In genomic region chr5:108386449-108386848, GRCm38 (mm10) we compare ENCODE assay signal across 35 mouse cellular contexts. TPM values are rescaled to one million over a fixed set of nuclear protein-coding genes. Genes with fewer than 3 reads are reported as not detected.
DNase-seq lines count a peak whose midpoint lies in the region; TF ChIP-seq lines count a peak whose summit lies in the region.
"Had no signal": no experiment of that assay in that cellular context is flagged by ENCODE, and none has a peak within 500 bp of the region (broad histone marks: within the 10 kb centered on the region; RNA-seq: fewer than 3 reads in every experiment).

No protein-coding gene starts in this region.

- H3K4me1 ChIP-seq in cortical plate, adult 2 months (ENCODE audit: control insufficient read depth, insufficient read depth, low read length), result peaks cover 13% of the 10 kb centered on the region
- H3K4me1 ChIP-seq: forebrain, embryonic 10.5 days; heart, embryonic 10.5 days; heart, embryonic 13.5 days had no signal

- intact Hi-C loops in left cerebral cortex, postnatal 36 days (cut with DNase I), result no loop called here

- H3K4me3 ChIP-seq in layer of hippocampus, adult 2 months, result no peak overlapping the region
- H3K4me3 ChIP-seq in cortical plate, adult 2 months (ENCODE audit: insufficient read depth, low read length), result no peak overlapping the region
- H3K4me3 ChIP-seq: forebrain, embryonic 10.5 days; heart, adult 2 months; heart, embryonic 10.5 days; heart, embryonic 13.5 days had no signal

- TF ChIP-seq CTCF in layer of hippocampus, adult 2 months (conservative IDR thresholded peaks at IDR 0.05), result no peak
- TF ChIP-seq CTCF in cortical plate, adult 2 months (IDR thresholded peaks at IDR 0.05; ENCODE audit: extremely low read depth, insufficient read depth, low read length), result no peak

- no peak for TF ChIP-seq POLR2A in cortical plate, adult 2 months (IDR thresholded peaks at IDR 0.05; ENCODE audit: extremely low read depth, insufficient read depth, low read length)

- no peak for DNase-seq in layer of hippocampus, adult 2 months (ENCODE audit: low spot score in 2 of 2)
- no peak for DNase-seq in layer of hippocampus, postnatal 14 days (ENCODE audit: low spot score in 2 of 2)
- peak; percentile 29 to 30 for DNase-seq in left cerebral cortex, postnatal 36 days (ENCODE audit: low spot score in 2 of 2)
- no peak for DNase-seq in left cerebral cortex, adult 11 months (ENCODE audit: low spot score)
- no peak for DNase-seq in adrenal gland, postnatal 14 days
- DNase-seq: adrenal gland, postnatal 10 days; B cell, adult 2 months; cerebellum, adult 11-12 months; cerebellum, adult 8-10 months; cerebellum, postnatal 10 days; cerebellum, postnatal 36 days; forebrain, postnatal 0 days; gastrocnemius, postnatal 10 days; gastrocnemius, postnatal 36 days; heart, adult 2 months; heart, postnatal 14 days; heart, postnatal 4 days had no signal

- peak overlapping the region; percentile 95 for H3K27ac ChIP-seq in layer of hippocampus, adult 2 months
- 0 out of 2 replicates have a peak overlapping the region, but pooled peaks have one; percentile 95 for H3K27ac ChIP-seq in cortical plate, adult 2 months (ENCODE audit: insufficient read depth, low read length)
- H3K27ac ChIP-seq: forebrain, embryonic 10.5 days; heart, adult 2 months; heart, embryonic 10.5 days; heart, embryonic 13.5 days; hindbrain, embryonic 14.5 days; hindbrain, postnatal 0 days had no signal

RNA-seq across cellular contexts. Expression of gene Pde6b, which starts 1.7 kb away (rescaled TPM):
- under 1 TPM; 0.12 to 0.28 TPM for total RNA-seq in layer of hippocampus, adult 2 months (2021)
- under 1 TPM in 1 of 2 experiments, not detected in 1; 0.43 TPM for total RNA-seq in layer of hippocampus, postnatal 14 days (2021)
- total RNA-seq in left cerebral cortex, postnatal 36 days (2021), result under 1 TPM; 0.30 to 0.36 TPM
- 0.25 and 0.26 TPM in 2 replicates for polyA plus RNA-seq in cortical plate, adult 2 months (2012; rRNA removed)
- not detected in 2 replicates for total RNA-seq in adrenal gland, postnatal 14 days (2021)
- total RNA-seq: adrenal gland, adult 18-20 months; adrenal gland, postnatal 10 days; adrenal gland, postnatal 4 days; CH12.LX; gastrocnemius, adult 18-20 months; gastrocnemius, postnatal 10 days; gastrocnemius, postnatal 36 days; granulocyte monocyte progenitor cell, adult 5-6 weeks; heart, adult 2 months; heart, postnatal 14 days; heart, postnatal 4 days; hindbrain, postnatal 0 days had no signal
- polyA plus RNA-seq: brain, embryonic 14.5 days; embryonic facial prominence, embryonic 11.5 days; embryonic facial prominence, embryonic 14.5 days; forebrain, embryonic 14.5 days; G1E; heart, adult 2 months had no signal

RNA-seq across cellular contexts. Expression of gene Gm42517, which starts 18.7 kb away (rescaled TPM):
- total RNA-seq in layer of hippocampus, adult 2 months (2021), result 10 to 100 TPM; 55.6 to 57.4 TPM
- total RNA-seq in layer of hippocampus, postnatal 14 days (2021), result 10 to 100 TPM; 67.5 to 69.3 TPM
- total RNA-seq in left cerebral cortex, postnatal 36 days (2021), result 10 to 100 TPM; 62.2 to 69.6 TPM
- polyA plus RNA-seq in cortical plate, adult 2 months (2012; rRNA removed), result 57.7 and 58.3 TPM in 2 replicates
- total RNA-seq in adrenal gland, postnatal 14 days (2021), result 0.19 and 0.37 TPM in 2 replicates
- total RNA-seq: CH12.LX; G1E; granulocyte monocyte progenitor cell, adult 5-6 weeks had no signal
- polyA plus RNA-seq: embryonic facial prominence, embryonic 11.5 days; forebrain, embryonic 10.5 days; G1E; heart, embryonic 13.5 days; heart, embryonic 16.5 days; inflammation-experienced regulatory T-cells, adult 6 months had no signal

RNA-seq across cellular contexts. Expression of gene Atp5k, which starts 47.8 kb away (rescaled TPM):
- total RNA-seq in layer of hippocampus, adult 2 months (2021), result 100 to 1,000 TPM; 256 to 259 TPM
- total RNA-seq in layer of hippocampus, postnatal 14 days (2021), result 100 to 1,000 TPM; 331 to 343 TPM
- total RNA-seq in left cerebral cortex, postnatal 36 days (2021), result 100 to 1,000 TPM; 230 to 258 TPM
- polyA plus RNA-seq in cortical plate, adult 2 months (2012; rRNA removed), result 323 and 367 TPM in 2 replicates
- total RNA-seq in adrenal gland, postnatal 14 days (2021), result 964 and 993 TPM in 2 replicates

Comparison
In these comparisons a context has a peak if more than half of its experiments do, and no peak if none do; other contexts are left out.
1. DNase-seq: peak in left cerebral cortex, postnatal 36 days (2 of 2); none in layer of hippocampus, adult 2 months (0 of 2), layer of hippocampus, postnatal 14 days (0 of 2), left cerebral cortex, adult 11 months (single experiment) and adrenal gland, postnatal 14 days (single experiment).
2. RNA of gene Gm42517, which starts 18.7 kb away (total RNA-seq): 62.2 to 69.6 TPM in left cerebral cortex, postnatal 36 days, 67.5 to 69.3 TPM in layer of hippocampus, postnatal 14 days and 55.6 to 57.4 TPM in layer of hippocampus, adult 2 months; 0.19 to 0.37 TPM in adrenal gland, postnatal 14 days; every median in the first group is over 10 times any median in the second.